Mouse (Mus musculus) hindbrain, postnatal 0 days (tissue): ENCODE results near the gene Nedd9. TPM values are rescaled to one million over a fixed set of nuclear protein-coding genes. Genes with fewer than 3 reads are reported as not detected.

ENCODE experiments used
- ATAC-seq: fragments of 200-750 bp; cut with Nextera tagmentation; 2 replicates; pipeline ENCODE4 v1.8.0; 2017; ENCODE audit warnings: mild to moderate bottlenecking, moderate TSS enrichment, moderate library complexity
- DNase-seq: peaks from one replicate; pipeline ENCODE4 v3.0.0-alpha.2; 2015; ENCODE audit warnings: low spot score
- H3K27ac ChIP-seq: fragments of 300-500 bp; sonication (generic); 2 replicates; pipeline ENCODE4 v1.5.1; 2014; ENCODE audit warnings: mild to moderate bottlenecking
- H3K27me3 ChIP-seq: fragments of 300-500 bp; sonication (generic); 2 replicates; pipeline ENCODE4 v1.6.1; 2014; ENCODE audit warnings: low read length, mixed read lengths; ENCODE audit not compliant: insufficient read depth
- H3K36me3 ChIP-seq: fragments of 300-500 bp; sonication (generic); 2 replicates; pipeline ENCODE4 v1.6.1; 2014; ENCODE audit warnings: low read length, mixed read lengths; ENCODE audit not compliant: insufficient read depth
- H3K4me1 ChIP-seq: fragments of 300-500 bp; sonication (generic); 2 replicates; pipeline ENCODE4 v1.6.1; 2014; ENCODE audit warnings: antibody characterized with exemption, low read length, mixed read lengths; ENCODE audit not compliant: insufficient read depth
- H3K4me2 ChIP-seq: fragments of 300-500 bp; sonication (generic); 2 replicates; pipeline ENCODE4 v1.6.1; 2014; ENCODE audit warnings: low read depth, mild to moderate bottlenecking, low read length, moderate library complexity, mixed read lengths
- H3K4me3 ChIP-seq: fragments of 300-500 bp; sonication (generic); 2 replicates; pipeline ENCODE4 v1.5.1; 2014; ENCODE audit warnings: low read length
- H3K9ac ChIP-seq: fragments of 300-500 bp; sonication (generic); replicated peaks from 2 replicates; pipeline ENCODE4 v1.6.1; 2014; ENCODE audit warnings: mild to moderate bottlenecking, low read length, moderate library complexity, mixed read lengths
- H3K9me3 ChIP-seq: fragments of 300-500 bp; sonication (generic); 2 replicates; pipeline ENCODE4 v1.6.1; 2016; ENCODE audit warnings: low read length, mixed read lengths
- CTCF ChIP-seq: IDR thresholded peaks from 2 replicates; pipeline ENCODE4 v1.5.1; 2016; ENCODE audit warnings: antibody characterized with exemption, control low read depth, low read depth
- WGBS: fragments of 180-500 bp; shearing (Covaris S2); extraction: QIAGEN DNeasy Blood & Tissue Kit; methylation state at CpG from one replicate; pipeline ENCODE4 v1.1.7; 2014; 5-methylcytosine and 5-hydroxymethylcytosine counted together
- polyA plus RNA-seq: library from polyadenylated mRNA; unstranded; fragments of >200 nt; fragmentation: Nextera tagmentation; extraction: Ambion mirVana; gene quantifications from 2 replicates; pipeline ENCODE4 v1.2.1, GENCODE M21; 2015
- total RNA-seq: library from RNA; depleted of rRNA; stranded (reverse); fragments of >200 nt; gene quantifications from 2 replicates; pipeline ENCODE4 v1.2.3, GENCODE M21; 2014

The Nedd9 gene
- total and polyA plus RNA-seq, 2 experiments from 2014 or later, result 12.2 to 26.5 TPM

GRCm38 (mm10) chr13:41382635-41383034 is 104.5 kb downstream of the Nedd9 start:
- H3K4me3 ChIP-seq, result no peak overlapping the region
- no peak for DNase-seq
- no peak overlapping the region for H3K9ac ChIP-seq
- H3K36me3 ChIP-seq, result no peaks in the 10 kb centered on the region
- no peak for TF ChIP-seq CTCF
- H3K4me2 ChIP-seq, result no peak overlapping the region
- H3K27me3 ChIP-seq, result no peaks in the 10 kb centered on the region
- H3K9me3 ChIP-seq, result no peaks in the 10 kb centered on the region
- H3K27ac ChIP-seq, result no peak overlapping the region
- no peaks in the 10 kb centered on the region for H3K4me1 ChIP-seq
- ATAC-seq, result no peak

GRCm38 (mm10) chr13:41381806-41382546 is 105.2 kb downstream of the Nedd9 start:
- H3K4me2 ChIP-seq, result no peak overlapping the region
- no peaks in the 10 kb centered on the region for H3K27me3 ChIP-seq
- ATAC-seq, result no peak
- H3K36me3 ChIP-seq, result no peaks in the 10 kb centered on the region
- H3K9ac ChIP-seq, result no peak overlapping the region
- H3K4me3 ChIP-seq, result no peak overlapping the region
- no peak for TF ChIP-seq CTCF
- no peaks in the 10 kb centered on the region for H3K4me1 ChIP-seq
- H3K9me3 ChIP-seq, result no peaks in the 10 kb centered on the region
- H3K27ac ChIP-seq, result no peak overlapping the region
- DNase-seq, result no peak
- WGBS, result 91% methylated on average over 5 of the region's 5 CpGs

GRCm38 (mm10) chr13:41381041-41381805 is 105.9 kb downstream of the Nedd9 start:
- H3K9ac ChIP-seq, result no peak overlapping the region
- 77% methylated on average over 7 of the region's 7 CpGs for WGBS
- no peak overlapping the region for H3K4me3 ChIP-seq
- H3K27me3 ChIP-seq, result no peaks in the 10 kb centered on the region
- no peak for DNase-seq
- no peak overlapping the region for H3K27ac ChIP-seq
- no peaks in the 10 kb centered on the region for H3K36me3 ChIP-seq
- no peaks in the 10 kb centered on the region for H3K4me1 ChIP-seq
- TF ChIP-seq CTCF, result no peak
- no peak overlapping the region for H3K4me2 ChIP-seq
- ATAC-seq, result no peak
- no peaks in the 10 kb centered on the region for H3K9me3 ChIP-seq

- Histone ChIP-seq H3K4me1 (no peaks in the 10 kb centered on the region), H3K36me3 (no peaks in the 10 kb centered on the region), H3K9me3 (no peaks in the 10 kb centered on the region), H3K27ac (no peak overlapping the region), H3K9ac (no peak overlapping the region), H3K4me3 (no peak overlapping the region), H3K4me2 (no peak overlapping the region), H3K27me3 (no peaks in the 10 kb centered on the region)
- no peak for DNase-seq
- ATAC-seq, result no peak
- WGBS, result 87% methylated on average over 4 of the region's 4 CpGs
- no peak for TF ChIP-seq CTCF
Observed at GRCm38 (mm10) chr13:41379951-41380465, 107.2 kb downstream of the Nedd9 start.

GRCm38 (mm10) chr13:41378462-41378861 is 108.7 kb downstream of the Nedd9 start:
- Histone ChIP-seq H3K36me3 (no peaks in the 10 kb centered on the region), H3K27me3 (no peaks in the 10 kb centered on the region), H3K4me1 (no peaks in the 10 kb centered on the region), H3K27ac (no peak overlapping the region), H3K9ac (no peak overlapping the region), H3K4me2 (no peak overlapping the region), H3K4me3 (no peak overlapping the region), H3K9me3 (no peaks in the 10 kb centered on the region)
- 57% methylated on average over 5 of the region's 5 CpGs for WGBS
- ATAC-seq (no peak), DNase-seq (no peak)
- TF ChIP-seq CTCF, result no peak

- DNase-seq, result no peak
- no peak for TF ChIP-seq CTCF
Observed at GRCm38 (mm10) chr13:41377856-41378255, 109.3 kb downstream of the Nedd9 start.

GRCm38 (mm10) chr13:41377011-41377431 is 110.1 kb downstream of the Nedd9 start:
- no peaks in the 10 kb centered on the region for H3K4me1 ChIP-seq
- H3K9ac ChIP-seq, result no peak overlapping the region
- 44% methylated on average over 2 of the region's 2 CpGs for WGBS
- H3K27me3 ChIP-seq, result no peaks in the 10 kb centered on the region
- H3K4me2 ChIP-seq, result no peak overlapping the region
- no peaks in the 10 kb centered on the region for H3K9me3 ChIP-seq
- no peak overlapping the region for H3K4me3 ChIP-seq
- H3K27ac ChIP-seq, result no peak overlapping the region
- no peak for ATAC-seq
- DNase-seq, result no peak
- no peak for TF ChIP-seq CTCF
- no peaks in the 10 kb centered on the region for H3K36me3 ChIP-seq

More at GRCm38 (mm10) chr13:41377856-41378255, 109.3 kb downstream of the Nedd9 start:
- Histone ChIP-seq H3K4me1 (no peaks in the 10 kb centered on the region), H3K9ac (no peak overlapping the region), H3K27ac (no peak overlapping the region), H3K4me3 (no peak overlapping the region), H3K27me3 (no peaks in the 10 kb centered on the region), H3K36me3 (no peaks in the 10 kb centered on the region), H3K4me2 (no peak overlapping the region), H3K9me3 (no peaks in the 10 kb centered on the region)
- 56% methylated on average over 9 of the region's 9 CpGs for WGBS
- ATAC-seq, result no peak
